ENCODE assay signal across 8 mouse cellular contexts in the genomic region with DNA sequence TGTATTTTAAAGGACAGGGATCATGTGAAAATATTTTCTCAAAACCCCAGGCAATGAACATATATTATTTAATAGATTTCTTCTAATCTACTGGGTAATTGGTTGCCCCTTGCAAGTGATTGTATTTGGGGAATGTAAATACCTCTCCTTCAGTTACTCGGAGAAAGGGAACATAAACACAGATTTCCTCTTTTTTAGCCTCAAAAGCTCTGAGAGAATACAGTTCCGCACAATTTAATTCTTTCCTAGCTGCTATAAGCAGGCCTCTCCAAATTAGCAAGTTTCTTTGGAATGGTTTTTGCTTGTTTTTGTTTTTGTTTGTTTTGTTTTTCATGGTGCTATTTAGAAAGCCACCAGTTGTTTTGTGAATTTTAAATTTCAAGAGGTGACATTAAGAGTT. TPM values are rescaled to one million over a fixed set of nuclear protein-coding genes. Genes with fewer than 3 reads are reported as not detected.
DNase-seq lines count a peak whose midpoint lies in the region; ATAC-seq and TF ChIP-seq lines count a peak whose summit lies in the region.

No protein-coding gene starts in this region.

- no peak for TF ChIP-seq CTCF in heart, adult 2 months (IDR thresholded peaks at IDR 0.05)
- no peak for TF ChIP-seq CTCF in E14TG2a.4 (conservative IDR thresholded peaks at IDR 0.05; ENCODE audit: low read length)
- no peak for TF ChIP-seq CTCF in forebrain, postnatal 0 days (IDR thresholded peaks at IDR 0.05; ENCODE audit: low read depth)
- no peak for TF ChIP-seq CTCF in liver, postnatal 0 days (IDR thresholded peaks at IDR 0.05; ENCODE audit: low read depth)

- peaks cover 3% of the 10 kb centered on the region for H3K4me1 ChIP-seq in heart, adult 2 months (ENCODE audit: control insufficient read depth, insufficient read depth, low read length)
- H3K4me1 ChIP-seq in E14TG2a.4 (replicated peaks; ENCODE audit: low read depth, low read length), result peaks cover 7% of the 10 kb centered on the region; the same call in 1 of the 2 replicates
- peaks cover 14% of the 10 kb centered on the region for H3K4me1 ChIP-seq in forebrain, postnatal 0 days (ENCODE audit: insufficient read depth)
- H3K4me1 ChIP-seq in liver, postnatal 0 days (ENCODE audit: insufficient read depth), result peaks cover 16% of the 10 kb centered on the region; the same call in 1 of the 2 replicates

- intact Hi-C loops in heart, adult 2 months (cut with DNase I), result no loop called here
- intact Hi-C loops in heart, postnatal 10 days (cut with DNase I), result no loop called here
- intact Hi-C loops in gastrocnemius, postnatal 36 days (cut with DNase I), result loop anchor here (10.0 kb wide), 1 partner anchor 285 kb away; no protein-coding TSS in a partner anchor

- no peak for TF ChIP-seq EP300 in heart, adult 2 months (IDR thresholded peaks at IDR 0.05; ENCODE audit: insufficient read depth, low read depth, low read length)
- no peak for TF ChIP-seq EP300 in liver, postnatal 0 days (IDR thresholded peaks at IDR 0.05; ENCODE audit: low read depth)

- 0 out of 2 replicates have a peak, but pooled peaks cover 3% of the 10 kb centered on the region for H3K79me2 ChIP-seq in heart, adult 2 months (replicated peaks; ENCODE audit: control insufficient read depth, insufficient read depth, low read length)

- no peaks in the 10 kb centered on the region for H3K36me3 ChIP-seq in heart, adult 2 months (ENCODE audit: control insufficient read depth, insufficient read depth, low read length)
- H3K36me3 ChIP-seq in E14TG2a.4 (ENCODE audit: insufficient read depth, low read length), result no peaks in the 10 kb centered on the region
- no peaks in the 10 kb centered on the region for H3K36me3 ChIP-seq in forebrain, postnatal 0 days (ENCODE audit: insufficient read depth)
- H3K36me3 ChIP-seq in liver, postnatal 0 days (replicated peaks; ENCODE audit: insufficient read depth, low read length), result no peaks in the 10 kb centered on the region

- WGBS in heart, adult 2 months, result 71% methylated on average over 2 of the region's 2 CpGs
- 23% methylated on average over 2 of the region's 2 CpGs for WGBS in forebrain, postnatal 0 days
- 28% methylated on average over 2 of the region's 2 CpGs for WGBS in liver, postnatal 0 days (ENCODE audit: insufficient replicate concordance)

- H3K9ac ChIP-seq in heart, adult 2 months (ENCODE audit: low read depth, low read length), result no peak overlapping the region; the same call in 1 of the 2 replicates
- peak overlapping the region; percentile 93 for H3K9ac ChIP-seq in forebrain, postnatal 0 days
- H3K9ac ChIP-seq in liver, postnatal 0 days (replicated peaks), result peak overlapping the region; percentile 82; the same call in 1 of the 2 replicates

- no peak for DNase-seq in heart, adult 2 months
- no peak for DNase-seq in heart, postnatal 10 days
- no peak for DNase-seq in forebrain, postnatal 0 days
- DNase-seq in liver, postnatal 0 days, result no peak
- DNase-seq in layer of hippocampus, adult 8-10 months (ENCODE audit: low spot score in 2 of 2), result no peak
- DNase-seq in gastrocnemius, postnatal 36 days, result no peak

- peak overlapping the region; percentile 79 for H3K4me2 ChIP-seq in forebrain, postnatal 0 days (ENCODE audit: low read depth)
- peak overlapping the region; percentile 90 for H3K4me2 ChIP-seq in liver, postnatal 0 days (ENCODE audit: low read depth, low read length)

- H3K27ac ChIP-seq in heart, adult 2 months, result peak overlapping the region; percentile 78; the same call in 1 of the 2 replicates
- H3K27ac ChIP-seq in forebrain, postnatal 0 days (ENCODE audit: low read depth, low read length), result peak overlapping the region; percentile 92; the same call in 1 of the 2 replicates
- peak overlapping the region; percentile 69 for H3K27ac ChIP-seq in liver, postnatal 0 days (ENCODE audit: low read depth)

- H3K4me3 ChIP-seq in heart, adult 2 months, result peak overlapping the region; percentile 88
- H3K4me3 ChIP-seq in E14TG2a.4 (replicated peaks; ENCODE audit: low read length), result peak overlapping the region; percentile 85; the same call in 1 of the 2 replicates
- H3K4me3 ChIP-seq in forebrain, postnatal 0 days (ENCODE audit: low read depth, low read length), result peak overlapping the region; percentile 92
- H3K4me3 ChIP-seq in liver, postnatal 0 days (ENCODE audit: low read depth, low read length), result peak overlapping the region; percentile 69

- no peaks in the 10 kb centered on the region for H3K27me3 ChIP-seq in heart, adult 2 months (ENCODE audit: control insufficient read depth, insufficient read depth, low read length)
- H3K27me3 ChIP-seq in E14TG2a.4 (ENCODE audit: insufficient read depth, low read length), result peaks cover 35% of the 10 kb centered on the region
- H3K27me3 ChIP-seq in forebrain, postnatal 0 days (ENCODE audit: insufficient read depth, low read length), result no peaks in the 10 kb centered on the region
- H3K27me3 ChIP-seq in liver, postnatal 0 days (ENCODE audit: insufficient read depth, low read length), result no peaks in the 10 kb centered on the region

- ATAC-seq in forebrain, postnatal 0 days, result no peak
- ATAC-seq in liver, postnatal 0 days, result no peak
- ATAC-seq in CD4-positive, CD25-positive, alpha-beta regulatory T cell, adult 4 months, result no peak

- TF ChIP-seq POLR2A in heart, adult 2 months (IDR thresholded peaks at IDR 0.05; ENCODE audit: insufficient read depth, low read depth, low read length), result no peak

- H3K9me3 ChIP-seq in E14TG2a.4 (ENCODE audit: low read length), result no peaks in the 10 kb centered on the region
- no peaks in the 10 kb centered on the region for H3K9me3 ChIP-seq in forebrain, postnatal 0 days (ENCODE audit: low read length)
- no peaks in the 10 kb centered on the region for H3K9me3 ChIP-seq in liver, postnatal 0 days (ENCODE audit: low read length)

RNA-seq across cellular contexts. Expression of gene Plcl2, which starts 1.1 kb away (rescaled TPM):
- 1 to 10 TPM; 7.5 to 8.0 TPM for total RNA-seq in heart, adult 2 months (2021)
- 2.8 and 6.1 TPM in 2 replicates for polyA plus RNA-seq in heart, adult 2 months (2012; rRNA removed)
- 10 to 100 TPM; 11.0 to 11.6 TPM for total RNA-seq in heart, postnatal 10 days (2021)
- 59.3 and 65.6 TPM in 2 replicates for total RNA-seq in forebrain, postnatal 0 days (2014; rRNA removed)
- polyA plus RNA-seq in forebrain, postnatal 0 days (2015; fragmentation: Nextera tagmentation; extraction: Ambion mirVana), result 9.6 and 9.8 TPM in 2 replicates
- 1.9 and 2.0 TPM in 2 replicates for polyA plus RNA-seq in liver, postnatal 0 days (2015; fragmentation: Nextera tagmentation; extraction: Ambion mirVana)
- 10 to 100 TPM; 60.1 to 64.1 (median 63.2) TPM for total RNA-seq in layer of hippocampus, adult 8-10 months (2022)
- total RNA-seq in gastrocnemius, postnatal 36 days (2021), result 10 to 100 TPM; 27.5 to 31.2 TPM
- polyA plus RNA-seq in CD4-positive, CD25-positive, alpha-beta regulatory T cell, adult 4 months (2017; shearing (Covaris generic)), result 1 to 10 TPM; 5.4 to 8.6 TPM
